In the genomic region with DNA sequence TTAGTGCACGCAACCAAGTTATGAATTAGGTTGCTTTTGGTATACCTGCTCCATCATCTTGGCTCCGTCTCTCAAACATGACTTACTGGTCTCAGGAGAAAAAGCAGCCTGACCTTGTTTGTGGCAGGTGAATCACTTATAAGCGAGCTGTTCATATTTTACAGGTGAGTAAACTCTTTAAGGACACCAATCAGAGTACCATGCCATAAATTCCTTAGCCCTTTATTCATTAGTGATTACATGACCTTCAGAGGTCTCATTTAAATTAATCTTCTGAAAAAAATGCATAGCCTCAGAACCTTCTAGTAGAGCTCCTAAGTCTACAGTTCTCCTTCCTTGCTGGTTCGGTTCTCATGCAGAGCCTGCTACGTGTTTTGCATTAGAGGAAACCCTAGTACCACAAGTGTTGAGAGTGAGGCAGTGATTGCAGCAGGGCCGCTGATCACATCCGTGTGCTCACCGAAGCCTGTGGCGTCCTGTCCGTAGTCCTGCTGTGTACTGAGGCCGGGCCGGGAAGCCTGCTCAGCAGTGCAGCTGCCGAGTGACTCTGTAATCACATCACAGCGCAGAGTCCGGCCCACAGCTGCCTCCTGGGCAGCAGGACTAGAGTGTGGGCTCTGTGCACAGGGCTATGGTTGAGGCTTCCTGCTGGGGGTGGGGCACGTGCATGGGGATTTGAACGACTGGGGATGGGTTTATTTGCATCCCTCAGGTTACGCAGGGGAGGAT, we compare ENCODE assay signal across 11 mouse cellular contexts. TPM values are rescaled to one million over a fixed set of nuclear protein-coding genes. Genes with fewer than 3 reads are reported as not detected.
DNase-seq lines count a peak whose midpoint lies in the region; ATAC-seq lines count a peak whose summit lies in the region.
"Had no signal": no experiment of that assay in that cellular context is flagged by ENCODE, and none has a peak within 500 bp of the region (broad histone marks: within the 10 kb centered on the region; RNA-seq: fewer than 3 reads in every experiment).

No protein-coding gene starts in this region.

- WGBS in heart, embryonic 15.5 days: 48% methylated on average over 18 of the region's 18 CpGs
- 48% methylated on average over 18 of the region's 18 CpGs for WGBS in lung, embryonic 15.5 days
- WGBS in embryonic facial prominence, embryonic 14.5 days: 37% methylated on average over 18 of the region's 18 CpGs
- WGBS in intestine, embryonic 15.5 days: 45% methylated on average over 18 of the region's 18 CpGs

- H3K27me3 ChIP-seq in heart, embryonic 15.5 days: no peaks in the 10 kb centered on the region
- no peaks in the 10 kb centered on the region for H3K27me3 ChIP-seq in lung, embryonic 15.5 days
- no peaks in the 10 kb centered on the region for H3K27me3 ChIP-seq in embryonic facial prominence, embryonic 14.5 days (replicated peaks; ENCODE audit: control insufficient read depth, insufficient read depth, low read length)
- H3K27me3 ChIP-seq in intestine, embryonic 15.5 days (replicated peaks): no peaks in the 10 kb centered on the region
- H3K27me3 ChIP-seq: hindbrain, embryonic 13.5 days; liver, embryonic 12.5 days had no signal

- H3K9ac ChIP-seq in heart, embryonic 15.5 days: peak overlapping the region; percentile 9; the same call in 1 of the 2 replicates
- H3K9ac ChIP-seq in lung, embryonic 15.5 days: no peak overlapping the region
- H3K9ac ChIP-seq in embryonic facial prominence, embryonic 14.5 days (ENCODE audit: low read depth, low read length): no peak overlapping the region
- no peak overlapping the region for H3K9ac ChIP-seq in intestine, embryonic 15.5 days
- H3K9ac ChIP-seq: hindbrain, embryonic 13.5 days; liver, embryonic 12.5 days had no signal

- H3K9me3 ChIP-seq in heart, embryonic 15.5 days (replicated peaks): no peaks in the 10 kb centered on the region
- H3K9me3 ChIP-seq in lung, embryonic 15.5 days: no peaks in the 10 kb centered on the region
- no peaks in the 10 kb centered on the region for H3K9me3 ChIP-seq in embryonic facial prominence, embryonic 14.5 days (ENCODE audit: control insufficient read depth, low read length)
- no peaks in the 10 kb centered on the region for H3K9me3 ChIP-seq in intestine, embryonic 15.5 days
- H3K9me3 ChIP-seq: hindbrain, embryonic 13.5 days; liver, embryonic 12.5 days had no signal

- ATAC-seq in heart, embryonic 15.5 days (replicated peaks; ENCODE audit: insufficient number of reproducible peaks, insufficient read depth, low FRiP score, low read depth): no peak
- ATAC-seq in lung, embryonic 15.5 days (ENCODE audit: borderline replicate concordance, extremely low read depth, low FRiP score, low TSS enrichment): no peak
- ATAC-seq in embryonic facial prominence, embryonic 14.5 days (ENCODE audit: low read depth): peak; percentile 79; the same call in 1 of the 2 replicates
- ATAC-seq in intestine, embryonic 15.5 days: peak; percentile 59
- ATAC-seq: forebrain, embryonic 16.5 days; liver, embryonic 12.5 days had no signal

- H3K4me3 ChIP-seq in heart, embryonic 15.5 days: no peak overlapping the region
- H3K4me3 ChIP-seq in lung, embryonic 15.5 days: no peak overlapping the region
- H3K4me3 ChIP-seq in embryonic facial prominence, embryonic 14.5 days (ENCODE audit: low read depth, low read length): no peak overlapping the region
- no peak overlapping the region for H3K4me3 ChIP-seq in intestine, embryonic 15.5 days (replicated peaks)
- H3K4me3 ChIP-seq: hindbrain, embryonic 13.5 days; liver, embryonic 12.5 days had no signal

- intact Hi-C loops in heart, postnatal 14 days (cut with DNase I): no loop called here

- peaks cover 41% of the 10 kb centered on the region for H3K4me1 ChIP-seq in heart, embryonic 15.5 days (replicated peaks)
- H3K4me1 ChIP-seq in lung, embryonic 15.5 days: peaks cover 41% of the 10 kb centered on the region
- H3K4me1 ChIP-seq in embryonic facial prominence, embryonic 14.5 days (ENCODE audit: control insufficient read depth, insufficient read depth, low read length): peaks cover 12% of the 10 kb centered on the region
- 0 out of 2 replicates have a peak, but pooled peaks cover 6% of the 10 kb centered on the region for H3K4me1 ChIP-seq in intestine, embryonic 15.5 days (replicated peaks)

- DNase-seq in heart, postnatal 14 days: no peak
- DNase-seq in lung, postnatal 14 days: no peak
- no peak for DNase-seq in embryonic facial prominence, embryonic 14.5 days (ENCODE audit: low spot score)
- no peak for DNase-seq in frontal cortex, postnatal 10 days (ENCODE audit: low spot score in 2 of 2)
- no peak for DNase-seq in left cerebral cortex, adult 18-20 months (ENCODE audit: low spot score in 2 of 2)

- no peak overlapping the region for H3K4me2 ChIP-seq in heart, embryonic 15.5 days
- no peak overlapping the region for H3K4me2 ChIP-seq in lung, embryonic 15.5 days
- no peak overlapping the region for H3K4me2 ChIP-seq in embryonic facial prominence, embryonic 14.5 days (ENCODE audit: low read depth, low read length)
- H3K4me2 ChIP-seq in intestine, embryonic 15.5 days (replicated peaks): no peak overlapping the region; the same call in 1 of the 2 replicates
- H3K4me2 ChIP-seq: hindbrain, embryonic 13.5 days; liver, embryonic 12.5 days had no signal

- peak overlapping the region; percentile 76 for H3K27ac ChIP-seq in heart, embryonic 15.5 days
- H3K27ac ChIP-seq in lung, embryonic 15.5 days: peak overlapping the region; percentile 88
- no peak overlapping the region for H3K27ac ChIP-seq in embryonic facial prominence, embryonic 14.5 days (replicated peaks; ENCODE audit: low read depth, low read length)
- H3K27ac ChIP-seq in intestine, embryonic 15.5 days: no peak overlapping the region
- H3K27ac ChIP-seq: hindbrain, embryonic 13.5 days; liver, embryonic 12.5 days had no signal

- H3K36me3 ChIP-seq in heart, embryonic 15.5 days: no peaks in the 10 kb centered on the region
- H3K36me3 ChIP-seq in lung, embryonic 15.5 days: no peaks in the 10 kb centered on the region
- no peaks in the 10 kb centered on the region for H3K36me3 ChIP-seq in embryonic facial prominence, embryonic 14.5 days (ENCODE audit: control insufficient read depth, insufficient read depth, low read length)
- H3K36me3 ChIP-seq in intestine, embryonic 15.5 days: no peaks in the 10 kb centered on the region
- H3K36me3 ChIP-seq: hindbrain, embryonic 13.5 days; liver, embryonic 12.5 days had no signal

RNA-seq across cellular contexts. Expression of a gene that starts 23.9 kb away (rescaled TPM):
- polyA plus RNA-seq in heart, embryonic 15.5 days (2015; fragmentation: Nextera tagmentation; extraction: Ambion mirVana): 10.5 and 12.0 TPM in 2 replicates
- 10 to 100 TPM; 58.2 to 58.4 TPM for total RNA-seq in heart, postnatal 14 days (2021)
- polyA plus RNA-seq in lung, embryonic 15.5 days (2015; fragmentation: Nextera tagmentation; extraction: Ambion mirVana): 6.7 and 7.8 TPM in 2 replicates
- 13.9 and 16.6 TPM in 2 replicates for polyA plus RNA-seq in embryonic facial prominence, embryonic 14.5 days (2014; fragmentation: Nextera tagmentation; extraction: Ambion mirVana)
- 4.7 TPM in 2 replicates for polyA plus RNA-seq in intestine, embryonic 15.5 days (2015; fragmentation: Nextera tagmentation; extraction: Ambion mirVana)
- total RNA-seq in left cerebral cortex, adult 18-20 months (2021): 10 to 100 TPM; 16.3 to 18.9 TPM

Comparison
In these comparisons a context has a peak if more than half of its experiments do, and no peak if none do; other contexts are left out.
1. ATAC-seq: peak in embryonic facial prominence, embryonic 14.5 days (single experiment) and intestine, embryonic 15.5 days (single experiment); none in heart, embryonic 15.5 days (single experiment) and lung, embryonic 15.5 days (single experiment).
2. H3K27ac ChIP-seq: peak in heart, embryonic 15.5 days (single experiment) and lung, embryonic 15.5 days (single experiment); none in embryonic facial prominence, embryonic 14.5 days (single experiment) and intestine, embryonic 15.5 days (single experiment).